Mouse (Mus musculus) kidney, postnatal 14 days (tissue): ENCODE data around the gene Sh2d4b.

ENCODE experiments used
- DNase-seq: peaks from one replicate; pipeline ENCODE4 v3.0.0; 2022; ENCODE audit warnings: mixed read lengths

Gene Sh2d4b

GRCm38 (mm10) chr14:40830094-40830493 lies 63.0 kb downstream of the Sh2d4b start:
- DNase-seq: peak; percentile 70

- DNase-seq: peak; percentile 80
Observed at GRCm38 (mm10) chr14:40818051-40818450, 75.0 kb downstream of the Sh2d4b start.

- no peak for DNase-seq
Observed at GRCm38 (mm10) chr14:40816715-40817114, 76.4 kb downstream of the Sh2d4b start.

- DNase-seq: peak; percentile 58
Observed at GRCm38 (mm10) chr14:40791606-40792005, 101.5 kb downstream of the Sh2d4b start.

GRCm38 (mm10) chr14:40789110-40789509 lies 104.0 kb downstream of the Sh2d4b start:
- peak; percentile 26 for DNase-seq

- DNase-seq: no peak
Observed at GRCm38 (mm10) chr14:40769097-40770090, 123.7 kb downstream of the Sh2d4b start.
